Mouse (Mus musculus): ENCODE data around the gene Map2.

The Map2 gene

DNA sequence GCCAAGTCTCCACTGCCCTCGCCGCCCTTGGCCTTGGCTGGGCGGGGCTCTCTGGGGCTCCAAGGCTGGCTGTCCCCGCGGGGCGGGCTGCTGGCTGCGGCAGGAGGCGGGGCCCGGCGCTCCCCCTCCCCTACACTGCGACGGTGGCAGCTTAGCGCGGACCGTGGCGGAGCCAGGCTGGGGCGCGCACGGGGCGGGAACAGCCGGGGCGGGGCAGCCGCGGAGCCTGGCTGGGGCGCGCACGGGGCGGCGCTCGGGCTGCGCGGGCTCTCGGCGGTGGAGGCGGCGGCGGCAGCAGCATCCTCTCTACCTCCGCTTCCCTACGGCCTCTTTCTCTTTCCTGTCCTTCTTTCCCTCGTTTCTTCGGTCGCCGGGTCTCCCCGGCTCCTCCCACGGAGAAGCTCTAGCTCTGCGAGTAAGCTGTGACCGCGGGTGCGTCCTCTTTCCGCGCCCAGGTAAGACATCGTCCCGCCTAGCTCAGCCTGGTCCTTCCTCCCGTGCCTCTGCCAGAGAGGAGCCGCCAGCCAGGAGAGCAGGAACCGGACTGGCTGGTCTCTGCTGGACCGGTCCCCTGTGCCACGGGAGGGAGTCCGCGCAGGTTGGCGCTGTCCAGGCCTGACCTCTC lies at the start of gene Map2:
Map2 (plus strand) TSS at position 233 of the 625 bp plus-strand sequence.
- peak; percentile 87 for DNase-seq (ENCODE audit: low spot score)

DNA sequence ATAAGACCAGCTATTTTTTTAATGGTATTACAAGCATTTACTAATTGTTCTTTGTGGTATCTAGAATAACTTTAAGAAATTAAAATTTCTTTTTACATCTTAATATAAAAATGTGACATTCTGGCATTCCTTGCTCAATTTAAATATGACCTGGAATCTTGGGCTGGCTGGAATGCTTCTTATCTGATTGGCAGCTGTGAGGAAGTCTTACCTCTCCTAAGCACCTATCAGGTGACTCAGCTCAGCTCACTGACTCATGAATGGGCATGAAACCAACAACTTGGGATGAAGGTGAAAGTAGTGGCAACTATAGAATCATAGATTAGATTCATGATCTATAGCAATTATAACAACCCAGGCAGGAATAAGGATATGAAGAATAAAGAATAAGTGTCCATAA lies 42.1 kb upstream of the Map2 start:
- DNase-seq (ENCODE audit: low spot score) = no peak

- DNase-seq (ENCODE audit: low spot score) = no peak
These were observed 39.7 kb upstream of the Map2 start for GRCm38 (mm10) chr1:66135324-66135723.

DNA sequence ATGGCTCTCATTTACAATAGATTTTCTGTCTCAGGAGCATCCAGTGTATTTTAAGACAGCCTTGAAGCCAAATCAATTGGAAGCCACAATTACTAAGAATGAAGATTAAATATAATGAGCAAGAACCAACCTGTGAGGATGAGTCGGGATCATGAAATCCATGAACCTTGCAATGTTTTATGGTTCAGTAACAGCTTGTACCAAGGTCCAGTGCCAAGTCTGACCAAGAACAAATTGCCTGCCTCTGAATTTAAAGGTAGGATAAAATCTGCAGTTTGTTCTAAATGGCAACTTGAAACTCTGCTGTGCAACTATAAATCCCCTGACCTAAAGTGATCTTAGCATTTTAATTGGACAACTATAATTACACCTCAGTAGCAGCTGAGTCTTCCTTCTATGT lies 34.4 kb upstream of the Map2 start:
- no peak for DNase-seq (ENCODE audit: low spot score)

- no peak for DNase-seq (ENCODE audit: low spot score)
These were observed 29.9 kb upstream of the Map2 start for GRCm38 (mm10) chr1:66145180-66145579.

GRCm38 (mm10) chr1:66148825-66149514 lies 26.1 kb upstream of the Map2 start:
- no peak for DNase-seq (ENCODE audit: low spot score)

DNA sequence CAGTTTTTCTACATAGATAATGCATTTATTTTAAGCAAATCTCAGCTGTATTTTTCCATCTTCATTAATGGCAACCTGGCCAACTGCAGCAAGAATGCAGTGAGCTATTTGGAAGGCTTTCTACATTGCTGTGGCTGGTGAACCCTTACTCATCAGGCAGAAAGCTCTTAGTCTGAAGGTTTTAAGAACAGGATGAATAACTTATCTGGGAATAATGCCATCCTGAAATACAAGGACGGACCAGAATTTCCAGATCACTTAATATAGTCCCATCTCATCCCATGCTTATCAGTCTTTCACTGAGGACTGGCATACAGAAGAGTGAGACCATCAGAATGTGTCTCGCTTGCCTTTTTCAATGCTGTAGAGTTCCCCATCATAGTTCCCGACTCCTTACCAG lies 24.3 kb upstream of the Map2 start:
- DNase-seq (ENCODE audit: low spot score) = no peak

DNA sequence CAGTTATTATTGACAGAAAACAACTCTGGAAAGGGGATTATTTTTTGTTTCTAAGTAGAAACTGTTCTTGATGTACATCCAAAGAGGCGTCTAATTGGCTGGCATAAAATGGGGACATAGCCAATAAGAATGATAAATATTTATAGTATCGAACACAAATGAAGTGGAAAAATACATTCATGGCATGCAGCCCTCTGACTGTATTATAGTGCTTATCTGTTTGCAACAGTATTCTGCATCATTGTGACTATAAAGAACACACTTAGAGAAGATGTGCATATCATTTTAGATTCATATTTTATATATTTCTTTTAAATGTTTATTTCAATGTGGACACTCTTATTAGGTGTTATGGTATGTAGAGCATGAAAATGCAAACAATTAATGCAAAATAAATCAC lies 17.9 kb upstream of the Map2 start:
- no peak for DNase-seq (ENCODE audit: low spot score)

- DNase-seq (ENCODE audit: low spot score) = no peak
These were observed 17.5 kb upstream of the Map2 start for GRCm38 (mm10) chr1:66157589-66157988.

DNA sequence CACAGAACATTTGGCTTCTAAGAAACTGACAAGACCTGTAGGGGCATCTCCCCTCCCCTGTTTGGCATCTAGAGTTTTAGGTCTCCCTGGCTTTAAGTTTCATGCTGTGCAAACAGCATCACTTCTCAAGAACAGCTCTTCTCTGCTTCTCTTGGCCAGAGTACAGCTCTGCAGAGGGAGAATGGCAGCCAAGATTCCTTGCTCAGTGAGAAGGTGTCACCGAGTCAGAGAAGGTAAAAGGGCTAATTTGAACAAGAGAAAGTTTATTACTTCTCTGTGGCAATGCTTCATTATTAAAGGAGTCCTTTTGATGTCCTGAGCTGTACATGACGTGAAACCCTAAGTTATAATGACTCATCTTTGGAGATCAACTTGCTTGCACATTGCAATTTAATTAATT lies 10.4 kb upstream of the Map2 start:
- no peak for DNase-seq (ENCODE audit: low spot score)

- DNase-seq (ENCODE audit: low spot score) = no peak
These were observed 6.4 kb upstream of the Map2 start for GRCm38 (mm10) chr1:66168722-66169121.

DNA sequence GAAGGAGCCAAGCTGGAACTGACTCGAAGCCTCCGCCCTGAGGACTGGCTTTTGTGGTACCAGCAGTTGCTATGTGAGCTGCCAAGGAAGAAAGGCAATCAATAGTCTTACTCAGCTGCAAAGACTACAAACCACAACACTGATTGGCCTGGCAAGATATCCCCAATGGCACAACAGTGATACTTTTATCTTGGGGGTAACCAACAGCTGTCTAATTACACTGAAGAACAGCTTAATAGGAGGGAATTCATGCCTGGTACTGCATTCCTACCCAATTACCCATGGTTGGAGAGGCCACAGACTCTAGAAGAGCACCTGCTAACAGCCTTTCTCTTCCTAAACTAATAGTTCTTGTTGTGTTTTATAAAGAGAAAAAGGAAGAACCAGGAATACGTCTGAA lies 2.9 kb upstream of the Map2 start:
- DNase-seq (ENCODE audit: low spot score) = no peak

- DNase-seq (ENCODE audit: low spot score) = no peak
These were observed 1.4 kb upstream of the Map2 start for GRCm38 (mm10) chr1:66173630-66174029.

DNA sequence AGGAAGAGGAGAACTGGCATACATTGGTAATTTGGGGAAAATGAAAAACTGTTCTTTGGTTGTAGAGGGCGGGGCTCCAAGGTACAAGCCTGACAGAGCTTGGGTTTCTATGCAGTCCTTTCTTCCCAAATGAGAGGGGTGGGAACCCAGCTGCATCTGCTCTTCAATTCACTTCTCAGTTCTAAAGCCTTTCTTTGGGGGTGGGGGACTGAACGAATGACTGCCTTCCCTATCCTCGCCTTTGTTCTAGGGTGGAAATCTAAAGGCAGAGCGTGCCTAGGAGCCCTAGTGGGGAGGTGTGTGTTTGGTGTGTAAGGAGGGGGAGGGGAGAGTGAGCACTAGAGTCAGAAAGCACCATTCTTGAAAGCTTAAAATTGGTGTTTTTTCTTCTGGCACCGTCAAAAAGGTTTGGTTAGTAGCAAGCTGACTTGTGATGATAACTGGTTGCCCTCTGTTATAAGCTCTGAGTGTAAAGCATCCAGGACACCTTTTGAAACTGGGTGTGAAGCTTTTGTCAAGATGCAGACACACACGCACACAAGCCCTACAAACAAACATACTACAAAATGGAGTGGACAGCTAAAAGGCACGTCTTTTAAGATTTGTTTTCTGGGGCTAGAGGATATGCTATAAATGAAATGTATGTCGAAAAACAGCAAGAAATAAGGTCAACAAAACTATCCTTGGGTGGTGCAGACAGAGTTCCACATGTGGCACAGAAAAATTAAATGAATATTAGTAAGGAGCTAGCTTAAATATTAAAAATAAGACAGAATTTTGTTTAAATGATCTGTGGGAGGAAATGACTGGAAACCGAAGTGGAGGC lies 1.2 kb downstream of the Map2 start:
- DNase-seq (ENCODE audit: low spot score) = no peak

DNA sequence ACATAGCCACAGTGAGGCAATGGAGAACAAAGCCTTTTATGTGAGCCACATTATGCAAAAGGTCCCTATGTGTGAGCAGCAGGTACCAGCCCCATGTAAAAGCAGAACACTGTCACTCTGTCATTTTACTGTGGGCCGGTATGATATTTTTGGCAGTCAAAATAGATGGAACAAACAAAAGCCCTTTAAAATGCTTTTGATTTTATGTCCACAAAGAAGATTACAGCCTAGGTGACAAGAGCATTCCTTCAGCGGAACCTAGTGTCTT lies 1.7 kb downstream of the Map2 start:
- DNase-seq (ENCODE audit: low spot score) = no peak

DNA sequence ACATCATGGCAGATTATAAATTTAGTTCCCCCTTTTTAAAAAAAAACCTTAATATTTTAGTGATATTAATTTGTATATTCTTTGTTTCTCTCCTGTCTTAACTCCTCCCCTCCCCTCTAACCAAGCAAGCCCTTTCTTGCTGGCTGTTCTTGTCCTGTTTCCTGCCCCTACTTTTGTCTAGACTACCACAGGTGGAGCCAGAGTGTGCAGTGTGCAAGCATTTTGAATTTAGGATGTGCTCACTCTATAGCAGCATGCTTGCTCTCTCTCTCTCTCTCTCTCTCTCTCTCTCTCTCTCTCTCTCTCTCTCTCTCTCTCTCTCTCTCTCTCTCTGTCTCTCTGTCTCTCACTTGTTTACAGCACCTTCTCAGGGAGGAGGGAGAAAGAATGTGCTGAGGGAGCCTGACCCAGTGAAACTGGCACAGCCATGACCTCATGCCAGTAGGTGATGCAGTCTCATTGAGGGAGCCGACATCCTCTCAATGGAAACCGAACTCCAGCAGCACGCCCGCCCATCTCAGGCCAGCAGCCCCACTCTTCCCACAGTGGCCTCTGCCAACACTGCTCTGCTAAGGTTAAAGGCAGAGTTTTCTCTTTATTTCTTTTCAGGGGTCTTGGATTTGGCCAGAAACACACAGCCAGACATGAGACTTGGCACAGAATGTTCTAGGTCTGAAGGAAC lies 2.6 kb downstream of the Map2 start:
- no peak for DNase-seq (ENCODE audit: low spot score)

DNA sequence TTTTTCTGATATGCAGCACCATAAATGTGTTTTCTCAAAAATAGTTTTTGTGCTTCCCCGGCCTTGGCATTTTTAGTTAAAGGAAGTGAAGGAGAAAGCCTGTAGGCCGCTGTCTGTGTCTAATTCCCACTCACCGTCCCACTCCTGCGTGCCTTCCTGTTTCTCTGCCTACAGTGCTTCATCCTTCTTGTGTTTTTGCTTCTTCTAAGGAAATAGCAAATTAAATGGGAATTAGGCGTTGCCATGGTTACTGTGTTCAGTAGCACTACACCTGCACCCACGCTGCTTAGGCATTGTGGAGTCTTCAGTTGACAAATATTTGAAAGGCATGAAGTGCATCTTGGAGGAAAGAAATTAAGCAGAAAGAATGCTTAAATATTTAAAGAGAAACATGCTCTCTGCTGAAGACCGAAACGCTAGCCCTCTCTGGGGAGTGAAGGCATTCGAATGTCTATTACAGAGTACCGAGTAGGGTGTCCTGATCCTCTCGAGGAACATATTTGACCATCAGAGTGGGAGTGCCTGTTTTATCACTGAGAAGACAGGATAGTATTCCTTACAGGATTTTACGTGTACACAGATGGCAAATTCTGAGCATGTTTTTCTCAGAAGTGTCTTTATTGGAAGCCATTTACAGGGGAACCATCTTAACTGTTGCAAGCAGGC lies 12.1 kb downstream of the Map2 start:
- no peak for DNase-seq (ENCODE audit: low spot score)

- no peak for DNase-seq (ENCODE audit: low spot score)
These were observed 17.3 kb downstream of the Map2 start for GRCm38 (mm10) chr1:66192401-66192800.

- DNase-seq (ENCODE audit: low spot score) = no peak
These were observed 17.8 kb downstream of the Map2 start for GRCm38 (mm10) chr1:66192891-66193290.

GRCm38 (mm10) chr1:66195040-66195726 lies 20.1 kb downstream of the Map2 start:
- no peak for DNase-seq (ENCODE audit: low spot score)

DNA sequence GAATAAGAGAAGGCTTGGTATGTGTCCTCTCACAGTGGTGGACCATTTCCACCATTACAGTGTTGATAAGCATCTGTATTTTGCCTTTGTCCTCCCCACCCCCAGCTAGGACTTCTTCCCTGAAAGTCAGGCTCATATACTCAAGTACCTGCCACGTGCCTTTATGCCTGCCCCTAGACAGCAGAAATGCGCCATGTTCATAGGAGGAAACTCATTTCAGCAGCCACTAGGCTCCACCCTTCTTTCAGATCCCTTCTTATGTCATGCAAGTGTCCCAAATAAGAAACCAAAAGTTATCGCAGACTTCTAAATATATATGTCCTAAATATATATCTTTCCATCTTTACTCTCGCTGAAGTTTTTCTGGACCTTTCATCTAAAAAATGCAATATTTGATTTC lies 21.2 kb downstream of the Map2 start:
- DNase-seq (ENCODE audit: low spot score) = no peak

- DNase-seq (ENCODE audit: low spot score) = no peak
These were observed 21.6 kb downstream of the Map2 start for GRCm38 (mm10) chr1:66196716-66197115.

Data from ovary, adult 18-20 months (tissue).